Comparison of ENCODE assay signal across 1 mouse cellular context in the genomic region with DNA sequence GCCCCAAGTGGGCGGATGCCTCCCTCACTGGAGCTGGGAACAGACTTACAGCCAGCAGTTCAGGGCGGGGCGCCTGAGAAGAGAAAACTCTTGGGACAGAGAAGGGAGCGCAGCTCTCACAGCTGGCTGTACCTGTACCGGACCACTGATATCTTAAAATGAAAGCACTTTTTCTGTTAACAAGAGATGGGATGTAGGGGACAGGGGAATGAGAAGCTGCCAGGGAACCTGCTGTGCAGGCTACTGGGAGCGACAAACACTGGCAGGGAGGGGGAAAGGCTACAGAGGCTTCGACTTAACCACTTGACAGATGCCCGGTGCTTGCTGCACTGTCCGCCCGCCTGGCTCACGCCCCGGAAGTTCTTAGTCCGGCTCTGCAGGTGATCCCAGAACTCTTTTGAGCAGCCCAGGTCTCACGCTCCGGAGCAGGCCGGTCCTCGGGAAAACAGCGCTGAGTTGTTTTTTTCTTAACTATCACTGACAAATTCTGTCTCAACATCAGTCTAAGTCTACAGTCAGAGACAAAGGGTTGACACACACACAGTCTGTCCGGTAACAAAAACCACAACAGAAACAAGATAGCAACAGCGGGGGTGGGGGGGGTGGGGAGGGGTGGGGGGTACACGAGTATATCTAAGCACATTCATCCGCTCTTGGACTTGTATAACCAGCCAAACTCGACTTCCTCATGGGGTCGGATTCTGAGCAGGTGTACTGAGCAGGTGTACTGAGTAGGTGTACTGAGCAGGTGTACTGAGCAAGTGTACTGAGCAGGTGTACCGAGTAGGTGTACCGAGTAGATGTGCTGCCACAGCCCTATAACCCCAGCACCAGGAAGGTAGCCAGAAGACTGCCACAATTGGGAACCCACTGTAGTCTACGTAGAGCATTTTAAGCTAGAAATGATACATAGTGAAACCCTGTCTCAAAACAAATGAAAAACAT.
A peak's percentile ranks its signal among the peaks of the same experiment; 100 is the strongest.
TF ChIP-seq lines count a peak whose summit lies in the region.

No protein-coding gene starts in this region.

TF ChIP-seq in MEL, 35 proteins besides CTCF, POLR2A, EP300 and RAD21:
- TF ChIP-seq UBTF (IDR thresholded peaks at IDR 0.05; ENCODE audit: borderline replicate concordance, insufficient read depth, low read depth, low read length) (0 out of 2 replicates have a peak, but pooled peaks have one; percentile 43), NRF1 (IDR thresholded peaks at IDR 0.05; ENCODE audit: insufficient read depth, low read depth, low read length, poor library complexity, severe bottlenecking) (no peak), TAL1 (IDR thresholded peaks at IDR 0.05; ENCODE audit: low read length) (no peak)
